Mouse (Mus musculus): ENCODE data around the gene Klhdc3. TPM values are rescaled to one million over a fixed set of nuclear protein-coding genes. Genes with fewer than 3 reads are reported as not detected.

Klhdc3 gene
- total RNA-seq, 2 experiments from 2014 or later, result 195 to 200 TPM

GRCm38 (mm10) chr17:46699912-46700311, 19.2 kb upstream of the Klhdc3 start:
- Histone ChIP-seq H3K4me3 (no peak overlapping the region), H3K27ac (no peak overlapping the region)
- TF ChIP-seq CTCF (IDR thresholded peaks at IDR 0.05), result no peak
- intact Hi-C loops (cut with DNase I), result loop anchor here (5.0 kb wide), 1 partner anchor 148 kb away; no protein-coding TSS in a partner anchor
- no peak for DNase-seq (ENCODE audit: extremely low spot score in 1 of 2, low spot score in 2 of 2)

- intact Hi-C loops (cut with DNase I), result no loop called here
- Histone ChIP-seq H3K4me3 (no peak overlapping the region), H3K27ac (no peak overlapping the region)
- DNase-seq (ENCODE audit: extremely low spot score in 1 of 2, low spot score in 2 of 2), result no peak
- no peak for TF ChIP-seq CTCF (IDR thresholded peaks at IDR 0.05)
These were observed 18.5 kb upstream of the Klhdc3 start for GRCm38 (mm10) chr17:46699245-46699644.

DNA sequence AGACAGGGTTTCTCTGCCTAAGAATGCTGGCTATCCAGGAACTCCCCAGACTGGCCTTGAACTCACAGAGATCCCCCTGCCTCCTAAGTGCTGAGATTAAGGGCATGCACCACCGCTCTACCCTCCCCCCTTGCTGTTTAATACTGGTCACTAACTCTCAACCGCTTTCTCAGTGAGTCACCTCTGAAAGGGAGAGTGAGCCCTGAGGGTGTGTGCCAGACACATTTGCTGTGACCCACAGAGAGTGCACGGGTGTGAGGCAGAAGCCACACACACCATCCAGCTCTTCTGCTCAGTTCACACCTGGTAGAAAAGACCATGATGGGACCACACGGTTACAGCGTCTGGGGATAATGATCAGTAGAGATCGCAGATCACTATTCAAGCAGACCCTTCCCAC, 17.8 kb upstream of the Klhdc3 start:
- Histone ChIP-seq H3K4me3 (no peak overlapping the region), H3K27ac (no peak overlapping the region)
- no peak for TF ChIP-seq CTCF (IDR thresholded peaks at IDR 0.05)
- intact Hi-C loops (cut with DNase I), result no loop called here
- no peak for DNase-seq (ENCODE audit: extremely low spot score in 1 of 2, low spot score in 2 of 2)

DNA sequence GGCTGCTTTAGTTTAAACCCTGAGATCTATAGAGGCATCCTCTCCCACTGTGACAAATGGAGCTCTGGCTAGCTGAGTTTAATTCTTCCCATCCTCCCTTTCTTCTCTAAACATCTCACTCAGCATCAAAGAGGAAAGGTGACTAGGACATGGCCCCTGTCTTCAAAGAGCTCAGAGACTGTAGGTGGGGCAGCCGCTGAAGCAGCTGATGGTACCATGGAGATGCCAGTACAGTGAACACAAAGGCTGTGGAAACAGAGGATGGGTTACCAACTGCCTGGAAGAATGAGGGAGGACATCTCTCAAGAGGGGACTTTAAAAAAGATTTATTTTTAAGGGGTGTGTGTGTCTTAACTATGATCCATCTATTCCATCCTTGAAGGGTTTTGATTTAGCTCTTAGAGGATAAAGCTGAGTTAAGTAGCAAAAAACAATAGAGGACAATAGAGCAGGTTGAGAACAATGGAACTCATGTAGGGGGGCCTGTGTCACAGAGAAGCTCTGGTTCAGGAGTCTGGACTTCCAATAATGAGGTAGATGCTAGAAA, 13.9 kb upstream of the Klhdc3 start:
- H3K4me3 ChIP-seq, result no peak overlapping the region
- no peak overlapping the region for H3K27ac ChIP-seq
- DNase-seq (ENCODE audit: extremely low spot score in 1 of 2, low spot score in 2 of 2), result no peak
- intact Hi-C loops (cut with DNase I), result no loop called here
- no peak for TF ChIP-seq CTCF (IDR thresholded peaks at IDR 0.05)

DNA sequence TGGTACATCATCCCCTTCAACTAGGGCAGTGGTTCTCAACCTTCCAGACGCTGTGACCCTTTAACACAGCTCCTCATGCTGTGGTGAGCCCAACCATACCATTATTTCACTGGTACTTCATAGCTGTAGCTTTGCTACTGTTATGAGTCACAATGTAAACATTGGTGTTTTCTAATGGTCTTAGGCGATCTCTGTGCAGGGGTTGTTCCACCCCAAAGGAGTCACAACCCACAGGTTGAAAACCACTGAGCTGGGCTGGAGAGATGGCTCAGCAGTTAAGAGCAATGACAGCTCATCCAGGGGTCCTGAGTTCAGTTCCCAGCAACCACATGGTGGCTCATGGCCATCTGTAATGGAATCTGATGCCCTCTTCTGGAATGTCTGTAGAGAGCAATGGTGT, 10.7 kb upstream of the Klhdc3 start:
- no peak for DNase-seq (ENCODE audit: extremely low spot score in 1 of 2, low spot score in 2 of 2)
- Histone ChIP-seq H3K4me3 (no peak overlapping the region), H3K27ac (no peak overlapping the region)
- no peak for TF ChIP-seq CTCF (IDR thresholded peaks at IDR 0.05)
- intact Hi-C loops (cut with DNase I), result no loop called here

DNA sequence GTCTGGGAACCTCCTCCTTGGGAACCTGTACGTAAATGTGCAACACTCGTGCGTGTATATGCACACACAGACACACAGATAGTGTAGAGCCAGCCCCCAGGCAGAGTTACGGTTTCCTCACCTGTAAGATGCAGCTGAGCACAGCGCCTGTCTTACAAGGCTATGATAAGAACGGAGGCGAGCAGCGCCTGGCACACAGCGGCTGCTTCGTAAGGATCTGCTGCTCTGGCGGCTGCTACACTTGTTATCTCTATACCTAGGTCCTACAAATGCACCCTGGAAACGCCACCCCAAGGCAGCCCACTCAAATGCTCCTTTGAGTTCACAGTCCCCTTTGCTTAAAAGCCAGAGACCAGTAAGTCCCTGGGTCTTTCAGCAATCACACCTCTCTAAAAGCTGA, 10.0 kb upstream of the Klhdc3 start:
- TF ChIP-seq CTCF (IDR thresholded peaks at IDR 0.05), result no peak
- Histone ChIP-seq H3K4me3 (no peak overlapping the region), H3K27ac (no peak overlapping the region)
- intact Hi-C loops (cut with DNase I), result no loop called here
- DNase-seq (ENCODE audit: extremely low spot score in 1 of 2, low spot score in 2 of 2), result no peak

- no peak for DNase-seq (ENCODE audit: extremely low spot score in 1 of 2, low spot score in 2 of 2)
- Histone ChIP-seq H3K27ac (no peak overlapping the region), H3K4me3 (no peak overlapping the region)
- intact Hi-C loops (cut with DNase I), result no loop called here
- TF ChIP-seq CTCF (IDR thresholded peaks at IDR 0.05), result no peak
These were observed 5.2 kb upstream of the Klhdc3 start for GRCm38 (mm10) chr17:46685913-46686312.

GRCm38 (mm10) chr17:46682654-46683389, 2.1 kb upstream of the Klhdc3 start:
- Histone ChIP-seq H3K27ac (no peak overlapping the region), H3K4me3 (no peak overlapping the region)
- no peak for TF ChIP-seq CTCF (IDR thresholded peaks at IDR 0.05)
- intact Hi-C loops (cut with DNase I), result no loop called here
- DNase-seq (ENCODE audit: extremely low spot score in 1 of 2, low spot score in 2 of 2), result no peak

GRCm38 (mm10) chr17:46681466-46682118, 878 bp upstream of the Klhdc3 start:
- no peak for DNase-seq (ENCODE audit: extremely low spot score in 1 of 2, low spot score in 2 of 2)

GRCm38 (mm10) chr17:46679843-46680759, 613 bp downstream of the Klhdc3 start:
- intact Hi-C loops (cut with DNase I), result loop anchor here (1.0 to 2.0 kb wide), 2 partner anchors 25 to 31 kb away; partner anchors contain the start of genes Pex6 and Ppp2r5d

More at GRCm38 (mm10) chr17:46681466-46682118, 878 bp upstream of the Klhdc3 start:
- intact Hi-C loops (cut with DNase I), result loop anchor here (2.0 kb wide), 1 partner anchor 23 kb away; the partner anchor contains the start of gene Ppp2r5d
- Histone ChIP-seq H3K4me3 (peak overlapping the region; percentile 96), H3K27ac (peak overlapping the region; percentile 69)
- no peak for TF ChIP-seq CTCF (IDR thresholded peaks at IDR 0.05)

GRCm38 (mm10) chr17:46678911-46679310, 1.8 kb downstream of the Klhdc3 start:
- intact Hi-C loops (cut with DNase I), result no loop called here
- TF ChIP-seq CTCF (IDR thresholded peaks at IDR 0.05), result no peak
- DNase-seq (ENCODE audit: extremely low spot score in 1 of 2, low spot score in 2 of 2), result no peak
- Histone ChIP-seq H3K4me3 (peak overlapping the region; percentile 96; the same call in 1 of the 2 replicates), H3K27ac (no peak overlapping the region)

More at GRCm38 (mm10) chr17:46679843-46680759, 613 bp downstream of the Klhdc3 start:
- TF ChIP-seq CTCF (IDR thresholded peaks at IDR 0.05), result peak; percentile 48
- DNase-seq (ENCODE audit: extremely low spot score in 1 of 2, low spot score in 2 of 2), result no peak
- H3K4me3 ChIP-seq, result peak overlapping the region; percentile 96
- H3K27ac ChIP-seq, result peak overlapping the region; percentile 86
